Mouse (Mus musculus) natural killer cell, adult 2 months (primary cell): ENCODE data around the gene Iba57.

Source experiments
- DNase-seq, 2 experiments: peaks; one replicate each; pipeline ENCODE4 v3.0.0; 2022; ENCODE audit warnings: low spot score in 2 of 2

The Iba57 gene

GRCm38 (mm10) chr11:59174189-59174838, 10.8 kb upstream of the Iba57 start:
- no peak for DNase-seq

- no peak for DNase-seq
Measured at GRCm38 (mm10) chr11:59170549-59170948, 7.0 kb upstream of the Iba57 start.

GRCm38 (mm10) chr11:59169807-59170206, 6.3 kb upstream of the Iba57 start:
- no peak for DNase-seq

DNA sequence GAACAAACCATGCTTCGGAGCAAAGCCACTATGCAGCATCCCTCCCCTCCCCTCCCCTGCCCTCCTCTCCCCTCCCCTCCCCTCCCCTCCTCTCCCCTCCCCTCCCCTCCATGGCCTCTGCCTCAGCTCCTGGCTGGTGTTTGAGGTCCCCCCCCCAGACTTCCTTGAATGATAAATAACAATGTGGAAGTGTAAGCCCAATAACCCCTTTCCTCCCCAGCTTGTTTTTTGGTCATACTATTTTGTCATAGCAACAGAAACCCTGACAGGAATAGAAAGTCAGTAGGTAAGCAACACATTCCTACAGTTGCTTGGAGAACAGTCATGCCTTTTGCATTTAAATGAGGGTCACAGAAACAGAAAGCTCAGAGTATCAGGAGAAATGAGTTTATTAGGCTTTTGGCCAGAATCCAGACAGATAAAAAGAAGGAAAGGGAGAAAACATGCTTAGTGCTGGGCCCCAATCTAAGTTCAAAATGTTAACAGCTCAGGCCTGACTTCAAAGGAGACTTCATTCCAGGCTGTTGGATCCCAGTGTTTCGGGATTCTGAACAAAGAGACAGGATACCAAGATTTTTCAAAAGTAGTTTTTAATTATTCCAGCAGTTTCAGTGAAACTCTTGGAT, 2.2 kb upstream of the Iba57 start:
- no peak for DNase-seq

- DNase-seq, result no peak
Measured at GRCm38 (mm10) chr11:59164384-59164783, 845 bp upstream of the Iba57 start.

DNA sequence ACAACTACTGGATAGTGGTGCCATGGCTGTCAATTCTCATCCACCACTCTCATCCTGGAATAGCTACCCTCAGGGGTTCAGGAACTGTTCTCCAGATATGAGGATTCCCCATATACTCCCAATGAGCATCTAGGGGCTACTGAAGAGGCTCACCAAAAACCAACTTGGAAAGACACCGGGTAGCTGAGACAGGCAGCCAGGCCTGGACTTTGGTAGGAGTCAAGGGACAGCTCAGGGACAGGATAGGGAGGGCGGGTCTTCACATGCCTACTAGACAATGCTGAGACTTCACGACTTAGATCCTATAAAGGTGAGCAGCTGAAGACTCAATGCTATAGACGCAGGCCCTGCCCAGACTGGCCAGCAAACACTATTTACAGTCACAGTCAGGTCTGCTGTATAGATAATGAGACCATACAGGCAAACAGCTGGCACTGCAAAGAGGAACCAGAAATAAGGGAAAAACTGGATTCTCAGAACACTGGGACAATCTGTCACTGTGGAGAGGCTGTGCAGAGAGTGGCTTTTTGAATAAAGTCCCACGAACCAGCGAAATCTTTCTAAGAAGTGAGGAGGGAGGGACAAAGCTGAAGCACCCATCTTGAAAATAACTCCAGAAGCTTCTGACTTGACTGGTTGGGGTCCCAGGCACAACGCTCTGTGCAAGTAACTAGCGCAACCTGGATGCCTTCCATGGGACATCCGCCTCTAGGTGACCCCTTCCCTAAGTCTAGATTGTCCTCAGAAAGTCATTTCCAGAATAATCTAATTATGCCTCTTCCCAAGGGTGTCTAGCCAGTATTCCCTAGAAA, 890 bp downstream of the Iba57 start:
- no peak for DNase-seq

DNA sequence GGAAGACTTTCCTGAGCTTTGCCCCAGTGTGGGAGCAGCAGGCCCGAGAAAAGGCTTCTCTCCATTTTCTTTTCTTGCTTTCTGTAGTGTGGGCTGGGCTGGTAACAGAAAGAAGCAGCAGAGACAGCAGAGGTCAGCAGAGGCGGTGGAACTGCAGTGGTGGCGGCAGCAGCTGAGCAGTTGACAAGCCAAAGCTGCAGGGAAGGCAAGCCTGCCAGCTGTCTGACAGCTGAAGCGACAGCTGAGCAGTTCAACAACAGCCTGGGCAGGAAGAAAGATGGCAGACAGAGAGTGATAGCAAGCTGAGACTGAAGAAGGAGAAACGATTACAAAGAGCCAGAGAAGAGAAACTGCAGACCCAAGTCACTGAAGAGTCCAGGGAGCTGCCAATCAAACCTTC, 2.1 kb downstream of the Iba57 start:
- DNase-seq, result no peak

- DNase-seq, result no peak
Measured at GRCm38 (mm10) chr11:59159558-59159957, 4.0 kb downstream of the Iba57 start.

DNA sequence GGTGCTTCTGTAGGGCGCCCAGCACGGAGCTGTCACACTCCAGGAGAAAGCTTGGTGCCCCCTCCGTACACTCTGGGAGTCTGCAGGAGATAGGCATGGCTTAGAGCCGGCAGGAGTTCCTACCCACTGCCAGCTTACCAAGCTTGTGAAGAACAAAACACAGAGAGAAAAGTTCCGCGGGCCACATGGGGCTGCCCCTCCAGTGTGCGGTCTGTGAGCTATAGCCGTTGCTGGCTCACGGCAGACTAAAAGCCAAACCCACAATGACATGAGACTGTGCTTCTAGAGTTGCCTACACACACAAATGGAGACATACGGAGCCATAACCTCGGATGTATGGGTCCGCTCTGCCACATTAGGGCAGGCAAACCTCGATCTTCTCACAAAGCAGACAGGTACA, 4.4 kb downstream of the Iba57 start:
- no peak for DNase-seq

DNA sequence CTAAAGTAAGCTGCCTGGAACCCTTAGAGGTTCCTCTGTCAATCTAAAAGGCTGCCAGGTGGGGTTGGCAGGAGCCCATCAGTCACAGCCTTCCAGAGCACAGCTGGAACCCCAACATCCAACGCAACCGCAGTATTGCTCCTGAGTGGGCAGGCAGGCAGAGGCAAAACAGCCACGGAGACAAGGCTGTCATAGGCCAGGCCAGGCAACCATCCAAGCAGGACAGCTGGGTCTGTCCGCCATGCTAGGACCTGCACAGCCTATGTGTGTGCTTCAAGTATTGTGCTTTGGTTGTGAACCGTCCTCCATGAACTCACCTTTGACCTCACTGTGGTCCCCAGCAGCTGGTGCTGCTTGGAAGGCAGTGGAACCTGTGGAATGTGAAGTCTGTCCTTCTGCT, 7.6 kb downstream of the Iba57 start:
- DNase-seq, result no peak

GRCm38 (mm10) chr11:59154220-59154619, 9.3 kb downstream of the Iba57 start:
- no peak for DNase-seq

DNA sequence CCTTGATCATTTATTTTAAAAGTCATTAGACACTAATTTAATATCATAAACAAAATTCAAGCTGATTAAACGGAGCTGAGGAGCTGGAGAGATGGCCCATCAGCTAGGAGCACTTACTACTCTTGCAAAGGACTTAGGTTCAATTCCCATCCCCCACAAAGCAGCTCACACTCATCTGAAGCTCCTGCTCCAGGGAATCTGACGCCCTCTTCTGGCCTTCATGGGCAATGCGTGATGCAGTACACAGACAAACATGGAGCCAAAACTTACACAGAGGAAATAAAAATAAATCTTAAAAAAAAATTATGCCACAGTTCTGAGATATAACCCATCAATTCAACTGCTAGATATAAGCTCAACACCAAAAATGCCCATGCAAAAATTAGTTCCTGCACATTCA, 11.8 kb downstream of the Iba57 start:
- no peak for DNase-seq

DNA sequence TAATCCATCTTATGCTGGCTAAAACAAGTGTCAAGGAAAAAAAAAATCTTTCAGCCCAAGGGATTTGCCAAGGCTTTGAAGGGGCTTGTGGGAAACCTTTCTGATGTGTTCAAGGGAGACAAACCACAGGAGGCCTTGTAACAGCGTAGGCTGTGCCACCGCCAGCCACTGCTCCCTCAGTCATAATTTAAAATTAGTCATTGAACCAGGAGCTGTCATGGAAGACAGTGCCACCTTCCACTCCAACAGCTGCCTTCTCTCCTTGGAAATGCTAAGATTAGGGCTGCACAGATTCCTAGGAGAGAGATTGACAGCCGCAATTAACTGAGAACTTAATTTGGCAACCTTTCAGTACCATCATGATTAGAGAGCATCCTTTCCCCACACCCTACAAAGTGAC, 14.2 kb downstream of the Iba57 start:
- DNase-seq, result no peak

- no peak for DNase-seq
Measured at GRCm38 (mm10) chr11:59142962-59143361, 20.6 kb downstream of the Iba57 start.

DNA sequence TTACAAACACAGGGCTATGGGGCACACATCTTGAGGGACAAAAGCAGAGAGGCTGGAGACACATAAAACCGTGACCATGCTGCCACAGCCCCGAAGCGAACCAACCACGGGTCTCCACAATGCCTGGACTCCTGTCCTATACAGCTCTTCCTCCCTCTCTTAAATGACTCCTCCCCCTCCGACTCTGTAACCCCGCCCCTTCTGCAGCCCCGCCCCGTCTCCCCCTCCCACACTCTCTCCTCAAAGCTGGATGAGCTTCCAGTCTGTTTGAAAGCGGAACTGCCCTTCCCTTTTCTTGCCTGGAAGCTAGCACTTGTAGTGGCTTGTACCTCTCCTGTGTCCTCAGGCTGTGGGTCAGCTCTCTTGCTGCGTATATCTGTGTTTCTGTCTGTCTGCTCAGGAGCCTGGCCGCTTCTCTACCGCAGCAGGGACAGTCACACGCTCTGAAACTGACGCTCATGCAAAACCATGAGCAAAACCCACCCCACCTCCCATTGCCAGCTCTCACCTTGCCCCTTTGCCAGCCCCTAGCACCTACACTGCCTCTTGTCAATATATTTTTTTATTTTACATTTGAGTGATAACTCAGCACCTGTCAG, 21.7 kb downstream of the Iba57 start:
- no peak for DNase-seq

- DNase-seq, result no peak
Measured at GRCm38 (mm10) chr11:59138537-59139486, 24.7 kb downstream of the Iba57 start.

DNA sequence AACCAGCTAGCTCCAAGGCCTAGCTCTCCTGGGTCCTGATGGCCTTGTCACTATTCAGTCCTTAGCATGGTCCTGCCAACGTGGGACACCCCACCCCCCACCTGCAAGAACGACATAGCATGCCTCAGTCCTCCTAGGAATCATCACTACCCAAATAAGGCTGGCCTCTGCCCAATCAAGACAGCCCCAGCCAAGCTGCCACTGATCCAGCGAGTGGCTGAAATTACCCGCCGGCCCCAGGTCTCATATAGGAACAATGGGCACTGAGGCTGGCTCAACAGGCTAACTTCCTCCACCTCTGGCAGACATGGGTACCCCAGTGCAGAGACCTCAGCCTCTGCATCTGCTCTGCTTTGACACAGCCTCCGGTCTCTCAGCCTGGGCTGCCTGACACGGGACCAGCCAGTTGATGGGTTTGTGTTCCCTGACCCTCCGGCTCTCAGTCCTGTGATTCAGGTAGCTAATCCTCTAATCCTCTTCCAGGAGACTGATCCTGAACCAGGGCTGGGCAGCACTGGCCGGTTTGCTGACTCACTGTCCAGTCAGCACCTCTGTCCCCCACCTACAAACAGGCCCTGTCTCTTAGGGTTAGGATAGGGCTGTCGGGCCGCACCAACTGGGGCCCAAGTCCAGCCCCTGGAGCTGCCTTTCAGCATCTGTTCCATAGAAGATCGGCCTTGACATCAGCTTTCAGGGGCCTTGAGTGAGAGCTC, 26.4 kb downstream of the Iba57 start:
- no peak for DNase-seq

DNA sequence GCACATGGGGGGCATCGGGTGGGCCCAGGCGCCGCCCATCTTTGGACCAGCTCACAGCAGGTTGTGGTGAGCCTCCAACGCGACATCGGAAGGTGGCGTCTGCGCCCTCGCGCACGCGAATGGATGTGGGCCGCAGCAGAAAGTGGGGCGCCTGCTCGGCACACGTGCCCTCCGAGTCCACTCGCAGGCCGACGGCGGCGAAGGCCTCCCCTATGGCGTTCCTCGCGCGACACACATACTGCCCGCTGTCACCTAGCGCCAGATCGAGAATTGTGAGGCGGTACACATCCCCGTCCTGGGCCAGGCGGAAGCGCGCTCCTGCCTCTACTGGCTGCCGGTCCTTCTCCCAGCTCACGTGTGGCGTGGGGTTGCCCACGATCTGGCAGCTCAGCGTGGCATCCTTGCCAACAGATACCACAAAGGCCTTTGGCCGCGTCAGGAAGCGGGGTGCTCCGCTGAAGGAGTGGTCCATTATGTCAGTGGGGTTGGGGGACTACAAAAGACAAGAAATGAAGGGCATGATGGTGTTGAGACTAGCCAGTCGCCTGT, 27.6 kb downstream of the Iba57 start, which contains the start of gene Obscn:
Gene Obscn (minus strand): TSS at position 499 of the 549 bp plus-strand sequence.
- DNase-seq, result no peak

DNA sequence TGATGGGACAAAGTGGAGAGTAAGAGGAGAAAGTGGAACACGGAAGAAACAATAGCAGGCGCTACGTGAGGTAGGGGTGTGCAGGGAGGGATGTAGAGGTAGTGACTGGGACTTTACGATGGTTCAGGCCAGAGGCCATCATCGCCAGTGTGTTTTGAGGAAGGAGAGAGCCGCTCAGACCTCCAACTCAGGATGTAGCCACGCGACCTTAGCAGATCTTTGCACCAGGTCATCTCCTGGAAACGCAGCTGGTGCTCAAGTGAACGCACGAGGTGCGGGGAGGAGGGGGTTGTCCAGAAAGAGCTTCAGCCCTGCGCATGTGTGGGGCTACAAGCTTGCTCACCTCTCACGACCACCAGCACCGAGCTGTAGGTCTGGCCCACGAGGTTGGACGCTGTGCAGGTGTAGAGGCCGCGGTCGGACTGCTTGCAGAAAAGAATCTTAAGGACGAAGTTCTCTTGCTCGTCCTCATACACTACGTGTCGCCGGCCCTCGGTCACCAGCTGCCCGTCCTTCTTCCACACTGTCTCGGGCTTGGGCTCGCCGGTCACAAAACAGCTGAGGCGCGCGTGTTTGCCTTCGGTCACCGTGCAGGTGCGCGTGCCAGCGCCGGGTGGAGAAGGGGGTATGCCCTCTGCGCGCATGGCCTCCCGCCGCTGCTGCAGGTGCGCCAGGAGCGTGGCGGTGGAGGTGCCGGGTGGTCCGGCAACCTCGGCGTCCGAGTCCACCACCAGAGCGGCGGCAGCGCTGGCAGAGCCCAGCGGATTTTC, 28.3 kb downstream of the Iba57 start:
- DNase-seq, result no peak
